Mouse (Mus musculus) brain, embryonic 14.5 days (tissue): ENCODE data around the gene Ttc28.

Source experiments
- CTCF ChIP-seq: fragments of 200-500 bp; IDR thresholded peaks from 2 replicates; pipeline ENCODE4 v1.5.1; 2012; ENCODE audit warnings: inconsistent platforms, mild to moderate bottlenecking, moderate library complexity, borderline replicate concordance; ENCODE audit not compliant: insufficient read depth, insufficient read length; ENCODE audit errors: extremely low read depth
- POLR2A ChIP-seq: fragments of 200-500 bp; IDR thresholded peaks from 2 replicates; pipeline ENCODE4 v1.6.1; 2012; ENCODE audit warnings: mild to moderate bottlenecking, inconsistent platforms, borderline replicate concordance; ENCODE audit not compliant: poor library complexity, insufficient read depth, insufficient read length, severe bottlenecking; ENCODE audit errors: extremely low read depth

DNA sequence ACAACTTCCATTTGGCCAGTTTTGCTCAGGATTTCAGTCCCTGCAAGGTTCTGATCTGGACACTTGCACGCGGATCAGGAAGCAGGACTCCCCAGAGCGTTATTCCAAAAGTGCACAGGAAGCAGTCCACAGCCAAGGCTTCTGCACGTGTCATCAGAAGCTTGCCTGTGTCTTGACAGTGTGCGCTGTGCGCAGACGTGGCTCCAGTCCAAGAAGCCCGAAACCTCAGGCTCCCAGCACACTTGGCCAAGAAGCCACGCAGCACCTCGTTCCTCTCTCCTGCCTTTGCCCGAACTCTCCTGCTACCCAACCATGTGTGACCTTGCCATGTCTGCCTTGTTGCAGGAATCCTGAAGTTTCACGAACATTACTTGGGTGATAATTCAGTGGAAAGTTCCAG is 355.5 kb downstream of the Ttc28 start:
- TF ChIP-seq CTCF, result no peak
- no peak for TF ChIP-seq POLR2A
